Comparison of ENCODE assay signal across 8 mouse cellular contexts in the genomic region with DNA sequence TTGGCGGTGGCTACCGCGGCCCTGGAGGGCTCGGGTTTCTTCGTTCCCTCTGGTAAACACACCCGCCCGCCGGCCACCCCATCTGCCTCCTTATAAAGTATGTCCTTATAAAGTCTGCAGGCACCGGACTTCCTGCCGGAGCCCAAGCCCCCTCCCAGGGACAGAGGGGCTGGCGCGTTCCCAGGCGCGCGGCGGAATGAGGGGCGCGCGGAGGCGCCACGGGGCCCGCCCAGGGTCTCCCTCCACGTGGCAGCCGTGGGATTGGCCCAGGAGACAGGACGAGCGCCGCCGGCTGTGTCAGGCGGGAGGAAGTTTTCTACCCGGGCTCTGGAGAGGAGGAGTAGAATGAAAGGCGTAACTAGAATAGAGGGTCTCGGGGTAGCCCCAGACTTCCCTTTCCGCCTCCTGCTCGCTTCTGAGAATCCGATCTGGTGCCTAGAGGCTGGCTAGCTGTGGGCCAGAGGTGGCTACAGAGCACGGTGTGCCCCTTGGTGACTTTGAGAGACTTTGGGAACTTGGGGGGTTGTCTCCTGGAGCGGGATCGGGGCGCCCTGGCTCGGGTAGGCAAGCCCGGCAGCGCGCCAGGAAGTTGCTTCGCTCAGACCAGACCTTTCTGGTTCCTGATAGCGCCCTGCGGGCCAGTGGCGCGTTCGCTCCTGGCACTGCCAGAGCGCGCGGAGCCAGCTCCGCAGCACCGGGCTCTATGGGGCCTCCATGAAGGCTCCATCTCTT. TPM values are rescaled to one million over a fixed set of nuclear protein-coding genes. Genes with fewer than 3 reads are reported as not detected.
DNase-seq lines count a peak whose midpoint lies in the region; ATAC-seq and TF ChIP-seq lines count a peak whose summit lies in the region.

No protein-coding gene starts in this region.

- peak overlapping the region; percentile 86 for H3K4me2 ChIP-seq in heart, embryonic 15.5 days
- H3K4me2 ChIP-seq in kidney, postnatal 0 days (ENCODE audit: low read length): peak overlapping the region; percentile 91

- H3K4me3 ChIP-seq in heart, embryonic 15.5 days: peak overlapping the region; percentile 61
- H3K4me3 ChIP-seq in kidney, postnatal 0 days (replicated peaks; ENCODE audit: low read depth, low read length): peak overlapping the region; percentile 59
- peak overlapping the region; percentile 64 for H3K4me3 ChIP-seq in small intestine, adult 2 months (ENCODE audit: low read depth, low read length)

- H3K9ac ChIP-seq in heart, embryonic 15.5 days: peak overlapping the region; percentile 63
- peak overlapping the region; percentile 62 for H3K9ac ChIP-seq in kidney, postnatal 0 days (ENCODE audit: low read depth, low read length)

- peak; percentile 48 for ATAC-seq in erythroblast, adult 5-6 weeks (replicated peaks; ENCODE audit: low FRiP score, poor library complexity, severe bottlenecking)
- ATAC-seq in heart, embryonic 15.5 days (replicated peaks; ENCODE audit: insufficient number of reproducible peaks, insufficient read depth, low FRiP score, low read depth): peak; percentile 89
- ATAC-seq in kidney, postnatal 0 days (replicated peaks; ENCODE audit: low FRiP score, low read depth): peak; percentile 87

- no peak for TF ChIP-seq CTCF in kidney, postnatal 0 days (IDR thresholded peaks at IDR 0.05; ENCODE audit: low read depth)
- TF ChIP-seq CTCF in small intestine, adult 2 months (IDR thresholded peaks at IDR 0.05; ENCODE audit: extremely low read depth, insufficient read length, insufficient replicate concordance, low read depth, low read length): no peak

- WGBS in heart, embryonic 15.5 days: under 1% methylated on average over 54 of the region's 54 CpGs
- WGBS in kidney, postnatal 0 days: under 1% methylated on average over 54 of the region's 54 CpGs
- 2% methylated on average over 54 of the region's 54 CpGs for WGBS in small intestine, adult 2 months

- no peaks in the 10 kb centered on the region for H3K36me3 ChIP-seq in heart, embryonic 15.5 days
- no peaks in the 10 kb centered on the region for H3K36me3 ChIP-seq in kidney, postnatal 0 days (ENCODE audit: insufficient read depth, low read length)
- no peaks in the 10 kb centered on the region for H3K36me3 ChIP-seq in small intestine, adult 2 months (ENCODE audit: control insufficient read depth, insufficient read depth, low read length)

- intact Hi-C loops in left cerebral cortex, postnatal 4 days (cut with DNase I): no loop called here
- intact Hi-C loops in left cerebral cortex, postnatal 25 days (cut with DNase I): no loop called here

- H3K27ac ChIP-seq in heart, embryonic 15.5 days: peak overlapping the region; percentile 82
- peak overlapping the region; percentile 70 for H3K27ac ChIP-seq in kidney, postnatal 0 days
- H3K27ac ChIP-seq in small intestine, adult 2 months (ENCODE audit: insufficient read depth, low read depth, low read length): no peak overlapping the region

- DNase-seq in left cerebral cortex, postnatal 4 days: peak; percentile 67
- no peak for DNase-seq in left cerebral cortex, postnatal 25 days (ENCODE audit: low spot score in 2 of 2)
- DNase-seq in kidney, postnatal 0 days (ENCODE audit: low spot score): peak; percentile 92
- peak; percentile 78 to 91 for DNase-seq in lung, postnatal 4 days
- no peak for DNase-seq in frontal cortex, postnatal 36 days (ENCODE audit: low spot score in 2 of 2)

- H3K4me1 ChIP-seq in heart, embryonic 15.5 days (replicated peaks): peaks cover 38% of the 10 kb centered on the region
- peaks cover 14% of the 10 kb centered on the region; the same call in 1 of the 2 replicates for H3K4me1 ChIP-seq in kidney, postnatal 0 days (replicated peaks; ENCODE audit: insufficient read depth, low read length)
- peaks cover 16% of the 10 kb centered on the region for H3K4me1 ChIP-seq in small intestine, adult 2 months (ENCODE audit: control insufficient read depth, insufficient read depth, insufficient read length, low read length)

- no peaks in the 10 kb centered on the region for H3K9me3 ChIP-seq in heart, embryonic 15.5 days (replicated peaks)
- H3K9me3 ChIP-seq in kidney, postnatal 0 days (replicated peaks; ENCODE audit: low read length): no peaks in the 10 kb centered on the region

- TF ChIP-seq POLR2A in small intestine, adult 2 months (IDR thresholded peaks at IDR 0.05; ENCODE audit: low read depth, low read length): no peak

- H3K27me3 ChIP-seq in heart, embryonic 15.5 days: peaks cover 5% of the 10 kb centered on the region; the same call in 1 of the 2 replicates
- peaks cover 6% of the 10 kb centered on the region; the same call in 1 of the 2 replicates for H3K27me3 ChIP-seq in kidney, postnatal 0 days (ENCODE audit: insufficient read depth, low read length)
- peaks cover 29% of the 10 kb centered on the region for H3K27me3 ChIP-seq in small intestine, adult 2 months (ENCODE audit: control insufficient read depth, insufficient read depth, low read length)

RNA-seq across cellular contexts. Expression of a gene that starts 1.5 kb away (rescaled TPM):
- 1 to 10 TPM in 1 of 2 experiments, under 1 TPM in 1; 0.46 to 1.3 TPM for total RNA-seq in left cerebral cortex, postnatal 4 days (2021)
- total RNA-seq in left cerebral cortex, postnatal 25 days (2021): under 1 TPM; 0.18 to 0.69 TPM
- 756 and 864 TPM in 2 replicates for total RNA-seq in erythroblast, adult 5-6 weeks (2015; ENCODE audit: low replicate concordance)
- 516 and 701 TPM in 2 replicates for total RNA-seq in erythroblast, adult 5-6 weeks (2017; ENCODE audit: low replicate concordance)
- polyA plus RNA-seq in heart, embryonic 15.5 days (2015; fragmentation: Nextera tagmentation; extraction: Ambion mirVana): 8.6 and 11.5 TPM in 2 replicates
- 8.3 and 8.5 TPM in 2 replicates for polyA plus RNA-seq in kidney, postnatal 0 days (2015; fragmentation: Nextera tagmentation; extraction: Ambion mirVana)
- 1.8 and 4.4 TPM in 2 replicates for polyA plus RNA-seq in small intestine, adult 2 months (2012; rRNA removed)

RNA-seq across cellular contexts. Expression of a gene that starts 13.4 kb away (rescaled TPM):
- total RNA-seq in left cerebral cortex, postnatal 4 days (2021): 10 to 100 TPM; 55.5 to 60.4 TPM
- total RNA-seq in left cerebral cortex, postnatal 25 days (2021): 10 to 100 TPM; 48.1 to 59.6 TPM
- 28.6 and 43.9 TPM in 2 replicates for total RNA-seq in erythroblast, adult 5-6 weeks (2015; ENCODE audit: low replicate concordance)
- total RNA-seq in erythroblast, adult 5-6 weeks (2017; ENCODE audit: low replicate concordance): 5.2 and 22.2 TPM in 2 replicates
- 76.6 TPM in 2 replicates for polyA plus RNA-seq in heart, embryonic 15.5 days (2015; fragmentation: Nextera tagmentation; extraction: Ambion mirVana)
- 63.6 and 71.1 TPM in 2 replicates for polyA plus RNA-seq in kidney, postnatal 0 days (2015; fragmentation: Nextera tagmentation; extraction: Ambion mirVana)
- 28.6 and 32.0 TPM in 2 replicates for polyA plus RNA-seq in small intestine, adult 2 months (2012; rRNA removed)

RNA-seq across cellular contexts. Expression of a gene that starts 17.7 kb away (rescaled TPM):
- total RNA-seq in left cerebral cortex, postnatal 4 days (2021): not detected
- total RNA-seq in left cerebral cortex, postnatal 25 days (2021): not detected
- not detected in 2 replicates for total RNA-seq in erythroblast, adult 5-6 weeks (2015; ENCODE audit: low replicate concordance)
- 2.0 TPM in 1 of 2 replicates, not detected in the other for total RNA-seq in erythroblast, adult 5-6 weeks (2017; ENCODE audit: low replicate concordance)
- 0.25 and 0.38 TPM in 2 replicates for polyA plus RNA-seq in heart, embryonic 15.5 days (2015; fragmentation: Nextera tagmentation; extraction: Ambion mirVana)
- polyA plus RNA-seq in kidney, postnatal 0 days (2015; fragmentation: Nextera tagmentation; extraction: Ambion mirVana): 0.36 and 0.37 TPM in 2 replicates
- polyA plus RNA-seq in small intestine, adult 2 months (2012; rRNA removed): 0.06 TPM in 1 of 2 replicates, not detected in the other

RNA-seq across cellular contexts. Expression of a gene that starts 41.6 kb away (rescaled TPM):
- total RNA-seq in left cerebral cortex, postnatal 4 days (2021): 1 to 10 TPM; 5.3 to 5.7 TPM
- total RNA-seq in left cerebral cortex, postnatal 25 days (2021): 1 to 10 TPM; 5.6 to 8.1 TPM
- 974 and 1,000 TPM in 2 replicates for total RNA-seq in erythroblast, adult 5-6 weeks (2015; ENCODE audit: low replicate concordance)
- total RNA-seq in erythroblast, adult 5-6 weeks (2017; ENCODE audit: low replicate concordance): 826 and 843 TPM in 2 replicates
- 128 and 145 TPM in 2 replicates for polyA plus RNA-seq in heart, embryonic 15.5 days (2015; fragmentation: Nextera tagmentation; extraction: Ambion mirVana)
- 30.5 and 33.9 TPM in 2 replicates for polyA plus RNA-seq in kidney, postnatal 0 days (2015; fragmentation: Nextera tagmentation; extraction: Ambion mirVana)
- 28.6 and 85.7 TPM in 2 replicates for polyA plus RNA-seq in small intestine, adult 2 months (2012; rRNA removed)

RNA-seq across cellular contexts. Expression of a gene that starts 46.3 kb away (rescaled TPM):
- total RNA-seq in left cerebral cortex, postnatal 4 days (2021): 10 to 100 TPM; 59.4 to 61.6 TPM
- total RNA-seq in left cerebral cortex, postnatal 25 days (2021): 100 to 1,000 TPM in 1 of 2 experiments, 10 to 100 TPM in 1; 87.6 to 102 TPM
- not detected in 2 replicates for total RNA-seq in erythroblast, adult 5-6 weeks (2015; ENCODE audit: low replicate concordance)
- not detected in 2 replicates for total RNA-seq in erythroblast, adult 5-6 weeks (2017; ENCODE audit: low replicate concordance)
- 1.9 and 2.1 TPM in 2 replicates for polyA plus RNA-seq in heart, embryonic 15.5 days (2015; fragmentation: Nextera tagmentation; extraction: Ambion mirVana)
- 1.1 and 1.3 TPM in 2 replicates for polyA plus RNA-seq in kidney, postnatal 0 days (2015; fragmentation: Nextera tagmentation; extraction: Ambion mirVana)
- 4.8 and 11.8 TPM in 2 replicates for polyA plus RNA-seq in small intestine, adult 2 months (2012; rRNA removed)

Comparison
In these comparisons a context has a peak if more than half of its experiments do, and no peak if none do; other contexts are left out.
1. DNase-seq: peak in left cerebral cortex, postnatal 4 days (single experiment), kidney, postnatal 0 days (single experiment) and lung, postnatal 4 days (2 of 2); none in left cerebral cortex, postnatal 25 days (0 of 2) and frontal cortex, postnatal 36 days (0 of 2).
2. RNA of a gene that starts 1.5 kb away (total RNA-seq): 516 to 864 TPM in erythroblast, adult 5-6 weeks; 0.46 to 1.3 TPM in left cerebral cortex, postnatal 4 days and 0.18 to 0.69 TPM in left cerebral cortex, postnatal 25 days; every median in the first group is over 100 times any median in the second.
3. Peak in every context shown above with its lines, with median percentiles within 50 percentile points of each other: ATAC-seq and H3K4me3 ChIP-seq.